Mouse (Mus musculus): ENCODE measurements around the gene Smok3c. TPM values are rescaled to one million over a fixed set of nuclear protein-coding genes. Genes with fewer than 3 reads are reported as not detected.
"Not testable (repeated sequence)": the region's sequence is repeated elsewhere in the genome, so short reads cannot be mapped to it uniquely, and the experiment has no call there.

The Smok3c gene
- total RNA-seq, 2 experiments from 2014 or later = not detected

- ATAC-seq (replicated peaks; ENCODE audit: low FRiP score, low TSS enrichment, poor library complexity, severe bottlenecking) = no peak
Measured at GRCm38 (mm10) chr5:138090737-138091136, 37.7 kb downstream of the Smok3c start.

DNA sequence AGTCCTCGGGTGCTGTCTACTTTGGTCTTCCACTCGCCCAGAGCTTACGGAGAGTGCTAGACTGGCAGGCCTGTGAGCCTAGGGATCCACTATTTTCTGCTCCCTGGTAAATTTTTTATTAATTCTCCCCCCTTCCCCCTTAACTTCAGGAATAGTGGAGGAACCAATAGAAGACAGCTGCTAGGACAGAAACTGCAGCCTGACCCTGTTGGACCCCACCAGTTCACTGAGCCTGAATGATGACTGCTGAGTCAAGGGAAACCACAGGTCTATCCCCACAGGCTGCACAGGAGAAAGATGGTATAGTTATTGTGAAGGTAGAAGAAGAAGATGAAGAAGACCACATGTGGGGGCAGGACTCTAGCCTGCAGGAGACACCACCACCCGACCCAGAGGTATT lies 39.8 kb downstream of the Smok3c start:
- ATAC-seq (replicated peaks; ENCODE audit: low FRiP score, low TSS enrichment, poor library complexity, severe bottlenecking) = no peak

GRCm38 (mm10) chr5:138094474-138094873 lies 41.5 kb downstream of the Smok3c start:
- no peak for ATAC-seq (replicated peaks; ENCODE audit: low FRiP score, low TSS enrichment, poor library complexity, severe bottlenecking)

DNA sequence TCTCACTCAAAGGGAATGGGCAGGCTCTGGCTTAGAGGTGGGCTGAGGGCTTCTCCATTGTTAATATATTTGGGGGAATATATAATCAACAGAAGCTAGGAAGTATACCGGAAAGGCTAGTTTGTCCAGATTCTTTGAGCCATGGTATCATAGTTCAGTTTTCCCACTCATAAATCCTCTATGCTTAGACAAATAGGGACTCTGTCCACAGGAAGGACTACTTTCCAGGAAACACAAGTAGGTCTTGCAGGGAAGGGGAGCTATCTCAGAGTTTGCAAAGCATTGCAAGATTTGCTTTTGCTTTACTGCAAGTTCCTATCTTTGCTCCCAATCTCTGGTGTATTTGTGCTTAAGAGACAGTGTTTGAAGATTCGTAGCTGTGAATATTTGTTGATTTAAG lies 52.0 kb downstream of the Smok3c start:
- ATAC-seq (replicated peaks; ENCODE audit: low FRiP score, low TSS enrichment, poor library complexity, severe bottlenecking) = no peak

DNA sequence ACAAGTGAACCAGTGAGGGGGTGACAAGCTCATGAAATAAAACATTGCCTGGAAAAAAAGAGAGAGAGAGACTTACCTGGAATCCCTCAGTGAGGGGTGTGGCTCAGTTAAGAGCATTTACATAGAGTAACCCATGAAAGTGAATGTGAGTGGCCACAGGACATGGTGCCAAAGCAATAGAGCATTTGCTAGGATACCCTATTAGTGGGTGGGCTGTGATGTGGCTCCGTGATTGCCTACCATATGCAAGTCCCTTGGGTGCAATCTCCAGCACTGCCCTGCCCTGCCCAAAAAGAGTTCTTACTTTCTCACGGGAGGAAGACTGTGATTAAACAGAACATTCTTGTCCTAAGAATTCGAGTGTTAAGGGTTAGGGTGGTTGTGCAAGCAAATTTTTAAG lies 54.1 kb downstream of the Smok3c start:
- ATAC-seq (replicated peaks; ENCODE audit: low FRiP score, low TSS enrichment, poor library complexity, severe bottlenecking) = no peak

GRCm38 (mm10) chr5:138109847-138110396 lies 56.9 kb downstream of the Smok3c start:
- not testable (repeated sequence) for ATAC-seq (replicated peaks; ENCODE audit: low FRiP score, low TSS enrichment, poor library complexity, severe bottlenecking)

Other genes with a start within 250 kb of the Smok3c start
- gene Pilra, start 216.9 kb upstream of the Smok3c start, total RNA-seq (2014; fragmentation: Nextera tagmentation) = 6.5 TPM in 1 of 2 replicates, not detected in the other
- gene Pilra, start 216.9 kb upstream of the Smok3c start, total RNA-seq (2017) = not detected in 2 replicates
- not detected in 2 replicates for gene Pilrb1, start 195.1 kb upstream of the Smok3c start, total RNA-seq (2014; fragmentation: Nextera tagmentation)
- gene Pilrb1, start 195.1 kb upstream of the Smok3c start, total RNA-seq (2017) = not detected in 2 replicates
- 1.5 TPM in 1 of 2 replicates, not detected in the other for gene Pilrb2, start 181.4 kb upstream of the Smok3c start, total RNA-seq (2014; fragmentation: Nextera tagmentation)
- not detected in 2 replicates for gene Pilrb2, start 181.4 kb upstream of the Smok3c start, total RNA-seq (2017)
- gene Cyp3a13, start 131.6 kb upstream of the Smok3c start, total RNA-seq (2014; fragmentation: Nextera tagmentation) = not detected in 2 replicates
- not detected in 2 replicates for gene Cyp3a13, start 131.6 kb upstream of the Smok3c start, total RNA-seq (2017)
- not detected in 2 replicates for gene Gjc3, start 90.1 kb upstream of the Smok3c start, total RNA-seq (2014; fragmentation: Nextera tagmentation)
- gene Gjc3, start 90.1 kb upstream of the Smok3c start, total RNA-seq (2017) = not detected in 2 replicates
- not detected in 2 replicates for gene Azgp1, start 71.7 kb upstream of the Smok3c start, total RNA-seq (2014; fragmentation: Nextera tagmentation)
- not detected in 2 replicates for gene Azgp1, start 71.7 kb upstream of the Smok3c start, total RNA-seq (2017)
- gene Smok3a, start 31.9 kb upstream of the Smok3c start, total RNA-seq (2014; fragmentation: Nextera tagmentation) = not detected in 2 replicates
- not detected in 2 replicates for gene Smok3a, start 31.9 kb upstream of the Smok3c start, total RNA-seq (2017)
- gene Smok3b, start 31.8 kb upstream of the Smok3c start, total RNA-seq (2014; fragmentation: Nextera tagmentation) = not detected in 2 replicates
- gene Smok3b, start 31.8 kb upstream of the Smok3c start, total RNA-seq (2017) = not detected in 2 replicates
- gene Zkscan1, start 31.9 kb downstream of the Smok3c start, total RNA-seq (2014; fragmentation: Nextera tagmentation) = 40.3 and 41.1 TPM in 2 replicates
- gene Zkscan1, start 31.9 kb downstream of the Smok3c start, total RNA-seq (2017) = 38.0 and 44.5 TPM in 2 replicates
- gene Zscan21, start 63.7 kb downstream of the Smok3c start, total RNA-seq (2014; fragmentation: Nextera tagmentation) = 14.4 and 18.0 TPM in 2 replicates
- 10.8 and 16.5 TPM in 2 replicates for gene Zscan21, start 63.7 kb downstream of the Smok3c start, total RNA-seq (2017)
- gene Zfp113, start 102.5 kb downstream of the Smok3c start, total RNA-seq (2014; fragmentation: Nextera tagmentation) = 7.3 and 7.5 TPM in 2 replicates
- gene Zfp113, start 102.5 kb downstream of the Smok3c start, total RNA-seq (2017) = 7.8 and 10.9 TPM in 2 replicates
- 81.1 and 121 TPM in 2 replicates for gene Cops6, start 107.9 kb downstream of the Smok3c start, total RNA-seq (2014; fragmentation: Nextera tagmentation)
- 51.6 and 66.1 TPM in 2 replicates for gene Cops6, start 107.9 kb downstream of the Smok3c start, total RNA-seq (2017)
- 37.3 and 53.0 TPM in 2 replicates for gene Ap4m1, start 118.8 kb downstream of the Smok3c start, total RNA-seq (2014; fragmentation: Nextera tagmentation)
- gene Ap4m1, start 118.8 kb downstream of the Smok3c start, total RNA-seq (2017) = 18.9 and 32.8 TPM in 2 replicates
- gene Mcm7, start 119.2 kb downstream of the Smok3c start, total RNA-seq (2014; fragmentation: Nextera tagmentation) = 343 and 361 TPM in 2 replicates
- gene Mcm7, start 119.2 kb downstream of the Smok3c start, total RNA-seq (2017) = 397 and 503 TPM in 2 replicates
- 44.8 and 68.4 TPM in 2 replicates for gene Taf6, start 134.3 kb downstream of the Smok3c start, total RNA-seq (2014; fragmentation: Nextera tagmentation)
- gene Taf6, start 134.3 kb downstream of the Smok3c start, total RNA-seq (2017) = 25.4 and 37.9 TPM in 2 replicates
- 22.0 and 26.2 TPM in 2 replicates for gene Cnpy4, start 134.3 kb downstream of the Smok3c start, total RNA-seq (2014; fragmentation: Nextera tagmentation)
- 35.3 and 36.5 TPM in 2 replicates for gene Cnpy4, start 134.3 kb downstream of the Smok3c start, total RNA-seq (2017)
- gene Mblac1, start 141.1 kb downstream of the Smok3c start, total RNA-seq (2014; fragmentation: Nextera tagmentation) = 5.1 and 8.0 TPM in 2 replicates
- gene Mblac1, start 141.1 kb downstream of the Smok3c start, total RNA-seq (2017) = 2.5 and 8.3 TPM in 2 replicates
- 0.28 TPM in 1 of 2 replicates, not detected in the other for gene Nxpe5, start 172.7 kb downstream of the Smok3c start, total RNA-seq (2014; fragmentation: Nextera tagmentation)
- 0.94 and 1.0 TPM in 2 replicates for gene Nxpe5, start 172.7 kb downstream of the Smok3c start, total RNA-seq (2017)
- gene Lamtor4, start 202.3 kb downstream of the Smok3c start, total RNA-seq (2014; fragmentation: Nextera tagmentation) = 28.7 and 36.3 TPM in 2 replicates
- gene Lamtor4, start 202.3 kb downstream of the Smok3c start, total RNA-seq (2017) = 27.0 and 30.0 TPM in 2 replicates
- 113 and 199 TPM in 2 replicates for gene BC037034, start 210.8 kb downstream of the Smok3c start, total RNA-seq (2014; fragmentation: Nextera tagmentation)
- 46.5 and 50.8 TPM in 2 replicates for gene BC037034, start 210.8 kb downstream of the Smok3c start, total RNA-seq (2017)
- not detected in 2 replicates for gene Gal3st4, start 219.6 kb downstream of the Smok3c start, total RNA-seq (2014; fragmentation: Nextera tagmentation)
- gene Gal3st4, start 219.6 kb downstream of the Smok3c start, total RNA-seq (2017) = not detected in 2 replicates
- not detected in 2 replicates for gene Gm43720, start 226.8 kb downstream of the Smok3c start, total RNA-seq (2014; fragmentation: Nextera tagmentation)
- gene Gm43720, start 226.8 kb downstream of the Smok3c start, total RNA-seq (2017) = not detected in 2 replicates
- 6.0 and 15.0 TPM in 2 replicates for gene Gpc2, start 226.8 kb downstream of the Smok3c start, total RNA-seq (2014; fragmentation: Nextera tagmentation)
- gene Gpc2, start 226.8 kb downstream of the Smok3c start, total RNA-seq (2017) = 0.89 and 6.5 TPM in 2 replicates
- gene Stag3, start 227.0 kb downstream of the Smok3c start, total RNA-seq (2014; fragmentation: Nextera tagmentation) = 13.1 and 15.7 TPM in 2 replicates
- 9.9 and 13.4 TPM in 2 replicates for gene Stag3, start 227.0 kb downstream of the Smok3c start, total RNA-seq (2017)